Mouse (Mus musculus): ENCODE measurements around the gene Twf1.

Twf1 gene

GRCm38 (mm10) chr15:94589219-94590075 is at the start of gene Twf1:
TSS of gene Twf1 (minus strand) at chr15:94589889.
- peak; percentile 98 for DNase-seq

DNA sequence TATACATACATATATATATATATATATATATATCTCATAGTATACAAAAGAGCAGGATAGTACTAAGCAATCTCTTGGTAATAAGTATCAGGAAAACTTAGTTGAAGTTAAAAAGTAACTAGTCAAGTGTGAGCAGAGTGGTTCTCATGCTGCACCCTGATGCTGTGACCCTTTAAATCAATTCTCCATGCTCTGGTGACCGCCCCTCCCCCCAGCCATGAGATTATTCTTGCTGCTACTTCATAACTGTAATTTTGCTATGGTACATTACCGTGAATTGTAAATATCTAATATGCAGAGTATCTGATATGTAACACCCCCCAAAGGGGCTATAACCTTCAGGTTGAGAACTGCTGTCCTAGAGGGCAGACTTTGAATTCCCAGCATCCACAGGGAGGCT is 49.4 kb upstream of the Twf1 start:
- DNase-seq = no peak

- no peak for DNase-seq
Observed at GRCm38 (mm10) chr15:94638207-94638606, 48.5 kb upstream of the Twf1 start.

DNA sequence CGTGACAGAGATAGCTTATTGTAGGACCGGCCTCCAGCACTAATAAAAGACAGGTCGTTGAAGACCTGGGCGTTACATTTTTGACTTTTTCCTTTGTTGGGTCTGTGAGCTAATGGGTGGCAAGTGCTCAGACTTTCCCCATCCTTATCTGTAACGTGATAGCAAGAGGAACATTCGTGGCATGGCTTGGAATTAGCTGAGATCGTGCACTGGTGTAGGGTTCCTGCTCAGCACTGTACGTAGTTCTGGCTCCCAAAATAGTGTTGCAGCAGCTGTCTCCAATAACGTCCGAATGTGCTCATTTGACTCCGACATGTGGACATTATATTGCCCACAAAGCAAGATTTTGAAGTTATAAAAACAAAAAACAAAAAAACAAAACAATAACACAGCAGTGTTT is 44.8 kb upstream of the Twf1 start:
- no peak for DNase-seq

- DNase-seq = no peak
Observed at GRCm38 (mm10) chr15:94630553-94630952, 40.9 kb upstream of the Twf1 start.

GRCm38 (mm10) chr15:94628830-94629601 is 39.3 kb upstream of the Twf1 start, which contains the start of gene Tmem117:
TSS of gene Tmem117 (plus strand) at chr15:94629232.
- DNase-seq = peak; percentile 54

DNA sequence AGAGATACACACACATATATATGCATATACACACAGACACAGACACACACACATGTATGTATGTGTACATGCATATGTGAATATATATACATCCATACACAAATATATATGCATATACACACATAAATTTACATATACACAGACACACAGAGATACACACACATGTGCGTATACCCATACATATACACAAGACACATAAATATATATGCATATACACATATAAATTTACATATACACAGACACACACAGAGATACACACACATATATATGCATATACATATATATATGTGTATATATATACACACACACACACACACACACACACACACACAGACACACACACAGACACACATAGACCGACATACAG is 38.8 kb upstream of the Twf1 start:
- no peak for DNase-seq

- DNase-seq = no peak
Observed at GRCm38 (mm10) chr15:94620909-94621308, 31.2 kb upstream of the Twf1 start.

DNA sequence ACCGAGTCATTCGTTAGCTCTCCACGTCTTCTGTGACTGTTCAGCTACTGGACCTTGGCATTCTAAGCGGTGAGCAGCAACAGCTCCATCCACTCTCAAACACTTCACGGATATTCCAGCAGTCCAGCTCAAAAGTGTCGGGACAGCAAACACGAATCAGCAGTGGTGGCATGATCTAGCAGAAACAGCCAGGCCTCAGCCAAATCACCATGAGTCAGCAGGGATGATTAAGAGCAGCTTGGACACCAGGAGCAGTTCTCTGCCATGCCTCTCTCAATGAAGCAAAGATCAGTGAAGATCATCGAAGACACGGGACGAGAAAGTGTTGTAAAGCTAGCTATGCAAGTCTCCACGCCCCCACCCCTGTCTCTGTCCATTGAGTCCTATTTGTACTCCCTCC is 26.3 kb upstream of the Twf1 start:
- DNase-seq = no peak

GRCm38 (mm10) chr15:94607768-94608167 is 18.1 kb upstream of the Twf1 start:
- no peak for DNase-seq

GRCm38 (mm10) chr15:94602441-94602840 is 12.8 kb upstream of the Twf1 start:
- DNase-seq = no peak

GRCm38 (mm10) chr15:94601339-94601738 is 11.7 kb upstream of the Twf1 start:
- DNase-seq = no peak

GRCm38 (mm10) chr15:94600145-94600707 is 10.5 kb upstream of the Twf1 start:
- no peak for DNase-seq

DNA sequence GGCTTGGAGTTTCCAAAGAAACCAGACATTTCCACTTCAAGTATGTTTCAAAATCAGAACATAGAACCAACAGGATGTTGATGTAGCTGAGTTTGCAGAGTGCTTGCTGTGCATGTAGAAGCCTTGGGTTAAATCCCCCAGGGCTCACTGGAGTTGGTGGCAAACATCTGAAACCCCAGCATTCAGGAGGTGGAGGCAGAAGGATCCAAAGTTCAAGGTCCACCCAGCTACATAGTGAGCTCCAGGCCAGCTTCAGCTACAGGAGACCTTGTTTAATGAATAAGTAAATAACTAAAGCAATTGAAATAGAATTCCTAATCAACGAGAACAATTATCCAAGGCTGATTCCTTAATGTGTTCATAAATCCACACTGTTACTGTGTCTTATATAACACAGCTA is 3.9 kb upstream of the Twf1 start:
- DNase-seq = no peak

DNA sequence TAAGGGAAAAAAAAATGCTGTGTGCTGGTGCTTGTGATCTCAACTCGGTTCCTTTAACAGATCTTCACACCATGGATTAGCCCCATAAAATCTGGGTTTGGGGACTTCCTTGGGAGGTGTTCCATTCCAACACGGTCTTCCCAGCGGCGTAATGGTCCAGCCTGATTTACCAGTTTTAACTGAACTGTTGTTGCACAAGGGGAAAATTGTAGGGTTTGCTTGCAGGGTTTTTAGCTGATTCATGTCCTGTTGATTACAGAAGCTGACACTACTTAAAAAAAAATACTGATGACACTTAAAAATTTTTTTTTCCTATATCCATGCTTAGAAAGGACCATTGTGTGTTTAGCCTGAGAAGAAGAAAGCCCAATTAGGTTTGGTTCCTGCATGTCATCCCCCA is 1.7 kb upstream of the Twf1 start:
- no peak for DNase-seq

GRCm38 (mm10) chr15:94590083-94590482 is 394 bp upstream of the Twf1 start:
- no peak for DNase-seq

GRCm38 (mm10) chr15:94587826-94588715 is 1.6 kb downstream of the Twf1 start:
- DNase-seq = no peak

DNA sequence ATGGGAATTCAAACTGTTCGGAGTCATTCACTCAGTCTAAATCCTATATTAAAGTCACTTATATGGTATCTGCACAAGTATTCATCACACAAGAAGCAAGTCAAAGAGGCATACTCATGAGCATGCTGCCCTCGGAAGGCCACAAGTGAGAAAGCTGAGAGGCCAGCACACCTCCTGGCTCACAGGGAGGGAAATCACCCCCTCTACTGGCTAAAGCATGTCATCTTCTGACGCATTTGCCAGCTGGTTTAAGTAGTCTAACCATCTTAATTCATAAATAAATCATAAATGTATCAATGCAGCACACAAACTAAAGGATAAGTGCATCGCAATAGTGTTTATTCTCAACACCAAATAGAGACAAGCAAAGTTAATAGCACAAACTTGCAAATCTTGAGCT is 5.0 kb downstream of the Twf1 start:
- no peak for DNase-seq

DNA sequence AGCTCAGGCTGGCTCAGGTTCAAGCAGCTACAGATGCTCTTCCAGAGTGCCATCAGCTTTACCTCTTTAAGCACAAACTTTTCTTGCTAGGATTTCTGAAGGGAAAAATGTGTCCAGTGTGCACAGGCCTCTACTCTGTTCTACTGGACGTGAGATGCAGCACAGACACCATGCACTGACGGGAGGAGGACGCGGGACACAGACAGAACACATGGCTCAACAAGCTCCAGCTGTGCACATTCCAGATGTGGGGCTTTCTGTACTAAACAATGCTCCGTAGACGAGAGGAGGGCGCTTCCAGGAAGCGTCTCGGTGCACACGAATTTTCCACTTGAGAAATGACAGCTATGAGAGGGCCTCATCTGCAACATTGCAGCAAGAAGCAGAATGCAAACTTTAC is 6.5 kb downstream of the Twf1 start:
- DNase-seq = no peak

DNA sequence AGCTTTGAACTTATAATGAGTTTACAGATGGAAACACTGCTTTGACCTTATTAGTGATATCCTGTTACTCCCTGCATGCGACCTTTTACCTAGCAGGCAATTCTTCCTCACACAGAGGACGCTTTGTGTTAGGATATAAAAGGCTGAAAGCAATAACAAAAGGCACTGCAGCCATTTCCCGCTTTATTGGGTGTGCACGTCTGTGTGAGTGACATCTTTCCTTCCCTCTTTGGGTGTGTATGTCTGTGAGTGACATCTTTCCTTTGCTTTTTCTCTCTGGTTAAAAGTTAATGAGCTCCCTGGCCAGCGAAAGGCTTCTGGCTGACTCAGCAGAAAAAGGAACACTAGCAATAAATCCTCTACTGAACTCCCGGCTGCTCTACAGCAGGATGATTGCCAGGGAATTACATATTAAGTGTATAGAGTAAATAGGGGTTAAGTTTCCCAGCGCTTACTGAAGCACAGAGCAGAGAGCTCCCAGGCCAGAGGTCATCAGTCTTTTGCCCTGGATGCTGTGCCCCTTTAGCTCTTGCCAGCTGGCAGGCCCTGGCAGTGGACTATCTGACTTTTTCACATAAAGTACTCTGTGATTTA is 7.6 kb downstream of the Twf1 start:
- DNase-seq = no peak

DNA sequence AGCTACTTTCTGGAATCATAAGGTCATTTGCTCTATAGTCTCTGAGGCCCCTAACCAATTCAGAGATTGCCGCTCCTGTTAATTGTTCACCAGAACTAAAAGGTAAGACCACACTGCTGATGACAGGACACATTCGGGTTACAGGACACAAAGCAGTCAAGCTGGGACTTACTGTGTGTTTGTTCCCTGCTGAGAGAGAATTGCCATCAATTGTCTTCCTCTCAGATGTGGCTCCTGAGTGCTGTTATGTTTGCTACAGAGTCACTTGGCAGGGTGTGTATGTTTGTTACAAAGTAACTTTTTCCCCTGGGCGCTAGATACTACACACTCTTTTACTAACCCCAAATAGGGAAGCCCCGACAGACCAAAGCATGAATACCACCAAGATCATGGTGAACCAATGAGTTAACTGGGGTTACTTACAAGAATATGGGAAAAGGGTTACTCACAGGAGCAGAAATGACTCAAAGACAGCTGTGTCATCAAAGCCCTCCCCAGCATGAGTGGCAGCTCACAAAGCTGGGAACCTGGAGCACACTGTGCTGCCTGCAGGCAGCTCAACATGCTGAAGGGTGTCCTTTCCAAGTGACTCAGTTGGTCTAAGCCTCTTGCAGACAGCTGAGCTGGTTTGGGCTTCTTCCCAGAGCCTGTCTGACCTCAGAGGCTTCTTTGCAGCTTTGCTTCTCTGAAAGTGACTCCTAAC is 15.0 kb downstream of the Twf1 start:
- no peak for DNase-seq

DNA sequence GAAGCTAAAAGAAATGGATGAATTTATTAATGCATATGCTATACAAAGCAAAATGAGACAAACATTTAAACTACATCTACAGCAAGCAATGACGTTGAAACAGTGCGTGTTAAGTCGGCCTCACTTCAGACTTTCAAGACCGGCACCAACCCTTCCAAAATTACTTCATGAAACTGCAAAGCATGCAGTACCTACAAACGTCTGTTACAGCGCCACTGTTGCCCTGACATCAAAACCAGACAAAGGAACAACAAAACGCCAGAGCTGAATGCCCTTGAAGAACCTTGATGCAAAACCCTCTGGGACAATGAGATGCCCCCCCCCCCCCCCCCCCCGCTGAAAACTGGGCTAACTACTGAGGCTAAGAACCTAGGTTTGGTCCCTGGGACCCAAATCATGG is 16.9 kb downstream of the Twf1 start:
- no peak for DNase-seq

Measured in cerebellum, adult 11 months (tissue).